ENCODE assay signal across 9 mouse cellular contexts in genomic region chr11:84968775-84969174, GRCm38 (mm10). TPM values are rescaled to one million over a fixed set of nuclear protein-coding genes. Genes with fewer than 3 reads are reported as not detected.
DNase-seq lines count a peak whose midpoint lies in the region; ATAC-seq lines count a peak whose summit lies in the region.
"Had no signal": no experiment of that assay in that cellular context is flagged by ENCODE, and none has a peak within 500 bp of the region (broad histone marks: within the 10 kb centered on the region; RNA-seq: fewer than 3 reads in every experiment).

No protein-coding gene starts in this region.

- no peak overlapping the region for H3K4me2 ChIP-seq in kidney, embryonic 14.5 days (replicated peaks; ENCODE audit: low read depth, low read length)
- H3K4me2 ChIP-seq in liver, embryonic 11.5 days: no peak overlapping the region

- no peak overlapping the region for H3K4me3 ChIP-seq in kidney, embryonic 14.5 days (ENCODE audit: low read length)
- no peak overlapping the region for H3K4me3 ChIP-seq in liver, embryonic 11.5 days (ENCODE audit: low read depth, low read length)
- H3K4me3 ChIP-seq: megakaryocyte, embryonic 14.5 days had no signal

- 40% methylated on average over 6 of the region's 6 CpGs for WGBS in kidney, embryonic 14.5 days
- 47% methylated on average over 6 of the region's 6 CpGs for WGBS in liver, embryonic 11.5 days

- H3K4me1 ChIP-seq in kidney, embryonic 14.5 days (ENCODE audit: control insufficient read depth, insufficient read depth, low read length): peaks cover 10% of the 10 kb centered on the region; the same call in 1 of the 2 replicates
- H3K4me1 ChIP-seq in liver, embryonic 11.5 days (replicated peaks; ENCODE audit: control insufficient read depth, insufficient read depth, low read length): peaks cover 6% of the 10 kb centered on the region

- H3K27ac ChIP-seq in kidney, embryonic 14.5 days (ENCODE audit: low read depth, low read length): no peak overlapping the region
- H3K27ac ChIP-seq in liver, embryonic 11.5 days (ENCODE audit: low read depth, low read length): no peak overlapping the region

- no peaks in the 10 kb centered on the region for H3K9me3 ChIP-seq in kidney, embryonic 14.5 days (ENCODE audit: control insufficient read depth, low read length)
- H3K9me3 ChIP-seq in liver, embryonic 11.5 days (ENCODE audit: control insufficient read depth, low read length): no peaks in the 10 kb centered on the region
- H3K9me3 ChIP-seq: megakaryocyte, embryonic 14.5 days had no signal

- no peak for ATAC-seq in kidney, embryonic 14.5 days (ENCODE audit: low FRiP score, low TSS enrichment)
- ATAC-seq in liver, embryonic 11.5 days (replicated peaks; ENCODE audit: low FRiP score): no peak

- peak; percentile 83 for DNase-seq in kidney, adult 11 months
- DNase-seq in cerebellum, postnatal 25 days: peak; percentile 46 to 70
- DNase-seq in heart, postnatal 25 days (ENCODE audit: low spot score): peak; percentile 69
- peak; percentile 70 for DNase-seq in lung, postnatal 14 days
- DNase-seq in liver, embryonic 11.5 days (ENCODE audit: low spot score): no peak
- no peak for DNase-seq in layer of hippocampus, adult 11-12 months (ENCODE audit: low spot score)
- no peak for DNase-seq in embryo, embryonic 11 days

- no peak overlapping the region for H3K9ac ChIP-seq in kidney, embryonic 14.5 days (ENCODE audit: low read depth, low read length)
- H3K9ac ChIP-seq in liver, embryonic 11.5 days (ENCODE audit: low read depth, low read length): no peak overlapping the region

- no peaks in the 10 kb centered on the region for H3K36me3 ChIP-seq in kidney, embryonic 14.5 days (ENCODE audit: control insufficient read depth, insufficient read depth, low read length)
- no peaks in the 10 kb centered on the region for H3K36me3 ChIP-seq in liver, embryonic 11.5 days (ENCODE audit: control insufficient read depth, insufficient read depth, low read length)

- intact Hi-C loops in heart, postnatal 25 days (cut with DNase I): no loop called here

- no peaks in the 10 kb centered on the region; the same call in 1 of the 2 replicates for H3K27me3 ChIP-seq in kidney, embryonic 14.5 days (ENCODE audit: control insufficient read depth, insufficient read depth, low read length)
- no peaks in the 10 kb centered on the region for H3K27me3 ChIP-seq in liver, embryonic 11.5 days (replicated peaks; ENCODE audit: control insufficient read depth, insufficient read depth, low read length)

RNA-seq across cellular contexts. Expression of gene Car4, which starts 11.2 kb away (rescaled TPM):
- 58.6 and 65.3 TPM in 2 replicates for polyA plus RNA-seq in kidney, embryonic 14.5 days (2014; fragmentation: Nextera tagmentation; extraction: Ambion mirVana)
- 10 to 100 TPM; 32.8 to 47.4 TPM for total RNA-seq in heart, postnatal 25 days (2021)
- 13.0 and 14.2 TPM in 2 replicates for polyA plus RNA-seq in liver, embryonic 11.5 days (2014; fragmentation: Nextera tagmentation; extraction: Ambion mirVana)

RNA-seq across cellular contexts. Expression of gene Znhit3, which starts 52.6 kb away (rescaled TPM):
- 71.6 and 81.0 TPM in 2 replicates for polyA plus RNA-seq in kidney, embryonic 14.5 days (2014; fragmentation: Nextera tagmentation; extraction: Ambion mirVana)
- total RNA-seq in heart, postnatal 25 days (2021): 10 to 100 TPM in 1 of 2 experiments, 1 to 10 TPM in 1; 7.6 to 10.2 TPM
- 85.8 and 91.9 TPM in 2 replicates for polyA plus RNA-seq in liver, embryonic 11.5 days (2014; fragmentation: Nextera tagmentation; extraction: Ambion mirVana)

Comparison
In these comparisons a context has a peak if more than half of its experiments do, and no peak if none do; other contexts are left out.
1. DNase-seq: peak in kidney, adult 11 months (single experiment), cerebellum, postnatal 25 days (2 of 2), heart, postnatal 25 days (single experiment) and lung, postnatal 14 days (single experiment); none in liver, embryonic 11.5 days (single experiment), layer of hippocampus, adult 11-12 months (single experiment) and embryo, embryonic 11 days (single experiment).